Mouse (Mus musculus): ENCODE data around the gene Hist1h2ac.

Hist1h2ac gene

DNA sequence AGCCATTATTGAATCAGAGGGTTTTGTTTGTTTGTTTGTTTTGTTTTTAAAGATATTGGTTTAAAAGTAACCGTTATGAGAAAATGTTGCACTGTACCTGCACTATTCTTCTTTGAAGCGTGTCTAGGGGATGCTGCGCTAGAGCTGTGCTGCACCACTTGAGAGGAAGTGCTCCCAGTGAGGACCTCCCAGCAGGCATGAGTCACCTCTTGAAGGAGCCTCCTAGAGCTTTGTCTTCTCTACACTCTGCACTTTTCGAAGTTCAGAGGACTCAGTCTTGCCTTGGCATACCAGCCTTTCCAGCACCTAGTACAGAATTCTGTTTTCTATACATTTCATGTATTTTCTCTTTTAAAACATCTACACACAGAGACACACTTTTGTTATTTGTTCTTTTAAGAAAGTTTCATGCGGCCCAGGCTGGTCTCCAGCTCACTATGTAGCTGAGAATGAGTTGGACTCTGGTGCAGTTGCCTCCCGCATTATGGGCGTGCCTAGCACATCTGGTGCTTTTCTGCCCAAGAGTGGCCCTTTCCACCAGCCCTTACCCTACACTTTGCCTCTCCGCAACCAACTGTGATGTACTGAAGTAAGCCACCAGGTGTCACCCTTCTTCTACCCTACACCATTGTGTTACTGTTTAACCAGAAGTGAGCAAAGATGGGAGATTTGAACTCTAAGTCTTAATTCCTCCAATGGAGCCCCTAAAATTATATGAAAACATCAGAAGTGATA is 17.2 kb upstream of the Hist1h2ac start:
- peak; percentile 79 to 81 for DNase-seq (ENCODE audit: low spot score in 2 of 2)

- peak in 1 of 2 experiments; percentile 52 for DNase-seq (ENCODE audit: low spot score in 2 of 2)
These were observed 16.0 kb upstream of the Hist1h2ac start for GRCm38 (mm10) chr13:23699767-23700166.

GRCm38 (mm10) chr13:23698996-23699395 is 15.2 kb upstream of the Hist1h2ac start:
- DNase-seq (ENCODE audit: low spot score in 2 of 2) = peak in 1 of 2 experiments; percentile 28

- peak; percentile 99 to 100 for DNase-seq (ENCODE audit: low spot score in 2 of 2)
These were observed 14.5 kb upstream of the Hist1h2ac start, which contains the start of gene Hist1h4c for GRCm38 (mm10) chr13:23698300-23698693. Hist1h4c (minus strand) TSS chr13:23698454.

DNA sequence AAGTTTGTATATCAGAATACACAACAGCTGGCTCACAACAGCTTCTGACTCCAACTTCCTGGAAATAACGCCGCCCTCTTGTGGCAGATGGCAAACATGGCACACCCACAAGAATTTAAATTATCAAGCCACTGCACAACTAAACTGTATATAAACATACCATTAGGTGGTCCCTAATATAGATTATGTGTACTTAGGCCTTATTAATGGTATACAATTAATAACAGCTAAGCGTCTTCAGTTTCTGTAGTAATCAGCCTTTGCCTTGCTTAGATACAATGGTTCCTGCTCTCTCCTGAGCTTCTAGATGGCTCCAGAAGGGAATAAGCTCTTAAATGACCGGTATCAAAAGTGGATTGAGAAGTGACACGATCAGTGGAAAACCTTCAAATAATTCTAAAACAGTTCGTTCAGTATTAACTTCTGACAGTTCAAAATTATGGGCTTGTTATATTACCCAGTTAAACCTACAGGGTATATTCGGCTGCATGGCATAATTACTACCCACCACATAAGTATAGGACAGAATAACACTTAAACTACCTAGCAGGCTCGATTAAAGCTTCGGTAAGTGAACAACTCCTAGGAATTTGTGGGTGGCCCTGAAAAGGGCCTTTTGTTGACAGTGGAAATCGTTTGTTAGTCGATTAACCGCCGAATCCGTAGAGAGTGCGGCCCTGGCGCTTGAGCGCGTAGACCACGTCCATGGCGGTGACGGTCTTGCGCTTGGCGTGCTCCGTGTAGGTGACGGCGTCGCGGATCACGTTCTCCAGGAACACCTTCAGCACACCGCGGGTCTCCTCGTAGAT is 13.9 kb upstream of the Hist1h2ac start:
- peak; percentile 78 to 88 for DNase-seq (ENCODE audit: low spot score in 2 of 2)

GRCm38 (mm10) chr13:23696061-23696474 is 12.3 kb upstream of the Hist1h2ac start:
- DNase-seq (ENCODE audit: low spot score in 2 of 2) = peak; percentile 48 to 72

DNA sequence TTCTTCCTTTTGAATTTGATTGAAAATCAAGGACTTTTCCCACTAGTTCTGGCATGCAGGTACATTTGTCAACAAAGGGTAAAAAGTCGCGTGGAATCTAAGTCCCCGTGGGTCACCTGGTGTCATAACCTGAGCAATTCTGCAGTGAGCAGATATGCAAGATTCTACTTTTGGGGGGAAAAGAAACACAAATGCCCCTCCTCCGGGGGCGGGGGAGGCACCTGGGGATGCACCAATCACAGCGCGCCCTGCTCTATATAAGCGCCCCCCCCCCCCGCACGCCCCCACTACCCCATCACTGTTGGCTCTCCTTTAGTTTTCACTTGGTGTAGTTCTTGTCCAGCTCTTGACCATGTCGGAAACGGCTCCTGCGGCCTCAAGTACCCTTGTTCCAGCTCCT is 11.8 kb upstream of the Hist1h2ac start, which contains the start of gene Hist1h1t:
Gene Hist1h1t, plus strand, starts transcription at position 301 of the 400 bp plus-strand sequence.
- DNase-seq (ENCODE audit: low spot score in 2 of 2) = no peak

DNA sequence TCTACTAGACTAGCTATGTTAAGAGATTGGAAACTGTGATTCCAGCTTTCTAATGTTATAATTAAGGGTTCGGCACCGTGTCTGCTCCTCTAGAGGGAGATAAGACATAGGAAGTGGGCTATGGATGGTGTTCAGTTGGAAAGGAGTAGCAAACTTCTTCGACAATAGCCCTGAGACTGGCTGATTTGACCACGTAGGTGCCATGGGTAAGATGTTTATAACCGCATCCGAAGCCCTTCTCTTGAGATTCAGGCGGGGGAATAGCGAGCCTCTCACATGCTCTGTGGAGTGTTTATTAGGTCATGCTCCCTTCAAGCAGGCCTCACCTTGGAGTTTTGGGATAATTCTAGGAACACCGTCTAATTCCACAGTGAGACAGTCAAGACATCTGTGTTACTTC is 11.2 kb upstream of the Hist1h2ac start:
- peak in 1 of 2 experiments; percentile 53 for DNase-seq (ENCODE audit: low spot score in 2 of 2)

GRCm38 (mm10) chr13:23693856-23694440 is 10.2 kb upstream of the Hist1h2ac start:
- peak in 1 of 2 experiments; percentile 34 for DNase-seq (ENCODE audit: low spot score in 2 of 2)

DNA sequence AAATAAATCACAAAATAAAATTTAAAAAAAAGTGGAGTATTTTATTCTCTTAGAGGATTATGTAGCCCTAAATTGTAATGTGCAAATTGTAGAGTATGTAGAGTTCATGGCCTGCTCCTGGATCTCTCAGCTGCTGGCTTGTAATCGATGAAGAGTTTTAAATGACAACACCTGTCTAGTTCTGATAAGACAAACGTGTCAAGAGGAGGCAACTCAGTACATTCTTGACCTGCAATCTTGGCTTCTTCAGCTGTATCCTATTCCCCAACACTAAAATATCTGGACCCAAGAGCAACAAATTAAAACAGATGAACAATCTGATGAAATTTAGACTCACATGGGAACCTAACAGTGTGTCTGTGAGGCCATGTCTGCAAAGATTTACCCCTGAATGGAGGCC is 5.7 kb upstream of the Hist1h2ac start:
- DNase-seq (ENCODE audit: low spot score in 2 of 2) = no peak

DNA sequence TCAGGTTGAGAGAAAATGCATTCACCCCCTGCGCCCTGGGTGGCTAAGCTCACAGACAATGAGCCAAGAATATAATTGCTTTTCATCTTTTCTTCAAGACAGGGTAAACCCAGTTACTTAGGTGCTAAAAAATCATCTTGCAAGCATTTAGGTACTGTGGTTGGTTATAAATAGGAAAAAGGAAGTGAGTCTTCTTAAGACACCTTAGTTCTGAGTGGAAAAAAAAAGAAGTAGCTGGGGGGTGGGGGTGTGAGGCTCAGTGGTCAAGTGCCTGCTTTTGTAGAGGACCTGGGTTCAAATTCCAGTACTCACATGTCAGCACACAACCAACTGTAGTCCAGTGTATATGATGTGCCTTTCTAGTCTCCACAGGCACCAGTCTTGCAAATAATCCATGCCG is 5.2 kb upstream of the Hist1h2ac start:
- peak in 1 of 2 experiments; percentile 23 for DNase-seq (ENCODE audit: low spot score in 2 of 2)

- peak in 1 of 2 experiments; percentile 41 for DNase-seq (ENCODE audit: low spot score in 2 of 2)
These were observed 4.2 kb upstream of the Hist1h2ac start for GRCm38 (mm10) chr13:23687907-23688306.

DNA sequence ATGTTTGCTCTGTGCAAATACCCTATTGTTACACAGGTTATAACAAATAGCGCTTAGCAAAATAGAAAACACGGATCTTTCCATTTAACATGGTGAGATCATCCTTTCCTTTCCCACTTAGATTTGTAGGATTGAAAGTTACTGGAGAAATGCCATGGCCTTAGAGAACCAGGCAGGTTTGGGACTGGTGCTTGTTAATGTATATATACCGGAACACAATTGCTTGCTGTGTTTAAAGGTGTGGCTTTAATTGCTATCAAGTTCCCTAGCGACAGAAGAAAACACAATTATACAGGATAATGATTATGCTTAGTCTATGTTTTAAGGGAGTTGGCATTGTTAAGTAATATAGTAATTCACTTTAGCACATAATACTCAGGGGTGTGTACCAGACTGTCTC is 3.4 kb upstream of the Hist1h2ac start:
- DNase-seq (ENCODE audit: low spot score in 2 of 2) = peak in 1 of 2 experiments; percentile 2

DNA sequence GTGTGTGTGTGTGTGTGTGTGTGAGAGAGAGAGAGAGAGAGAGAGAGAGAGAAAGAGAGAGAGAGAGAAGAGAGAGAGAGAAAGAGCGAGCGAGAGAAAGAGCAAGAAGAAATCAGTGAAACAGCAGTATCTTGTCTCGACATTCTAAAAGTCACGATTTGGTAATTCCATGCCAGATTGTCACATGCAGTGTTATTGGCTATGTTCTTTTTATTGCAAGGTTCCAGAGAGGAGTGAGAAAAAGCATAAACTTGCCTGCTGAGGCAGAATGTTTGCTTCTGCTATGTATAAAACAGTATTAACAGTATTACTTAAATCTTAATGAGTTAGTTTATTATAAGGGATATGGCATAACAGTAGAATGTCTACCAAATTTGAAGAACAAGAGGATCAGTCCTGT is 2.2 kb upstream of the Hist1h2ac start:
- no peak for DNase-seq (ENCODE audit: low spot score in 2 of 2)

GRCm38 (mm10) chr13:23685121-23685861 is 1.5 kb upstream of the Hist1h2ac start:
- DNase-seq (ENCODE audit: low spot score in 2 of 2) = peak in 1 of 2 experiments; percentile 61

DNA sequence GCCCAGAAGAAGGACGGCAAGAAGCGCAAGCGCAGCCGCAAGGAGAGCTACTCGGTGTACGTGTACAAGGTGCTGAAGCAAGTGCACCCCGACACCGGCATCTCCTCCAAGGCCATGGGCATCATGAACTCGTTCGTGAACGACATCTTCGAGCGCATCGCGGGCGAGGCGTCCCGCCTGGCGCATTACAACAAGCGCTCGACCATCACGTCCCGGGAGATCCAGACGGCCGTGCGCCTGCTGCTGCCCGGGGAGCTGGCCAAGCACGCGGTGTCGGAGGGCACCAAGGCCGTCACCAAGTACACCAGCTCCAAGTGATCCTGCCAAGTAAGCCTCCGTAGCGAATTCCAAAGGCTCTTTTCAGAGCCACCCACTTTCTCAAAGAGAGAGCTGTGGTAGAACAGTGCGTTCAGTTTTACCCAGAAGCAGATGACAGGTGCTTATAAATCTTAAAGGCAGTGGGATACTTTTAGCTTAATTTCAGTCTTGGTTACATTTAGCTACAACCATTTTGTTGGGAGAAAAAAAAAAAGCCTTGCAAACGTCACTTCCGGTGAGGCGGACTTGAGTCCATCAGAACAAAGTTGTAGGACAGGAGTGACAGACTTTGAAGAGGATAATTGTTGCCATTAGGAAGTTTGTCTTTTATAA is 672 bp upstream of the Hist1h2ac start:
- DNase-seq (ENCODE audit: low spot score in 2 of 2) = peak; percentile 52 to 73

DNA sequence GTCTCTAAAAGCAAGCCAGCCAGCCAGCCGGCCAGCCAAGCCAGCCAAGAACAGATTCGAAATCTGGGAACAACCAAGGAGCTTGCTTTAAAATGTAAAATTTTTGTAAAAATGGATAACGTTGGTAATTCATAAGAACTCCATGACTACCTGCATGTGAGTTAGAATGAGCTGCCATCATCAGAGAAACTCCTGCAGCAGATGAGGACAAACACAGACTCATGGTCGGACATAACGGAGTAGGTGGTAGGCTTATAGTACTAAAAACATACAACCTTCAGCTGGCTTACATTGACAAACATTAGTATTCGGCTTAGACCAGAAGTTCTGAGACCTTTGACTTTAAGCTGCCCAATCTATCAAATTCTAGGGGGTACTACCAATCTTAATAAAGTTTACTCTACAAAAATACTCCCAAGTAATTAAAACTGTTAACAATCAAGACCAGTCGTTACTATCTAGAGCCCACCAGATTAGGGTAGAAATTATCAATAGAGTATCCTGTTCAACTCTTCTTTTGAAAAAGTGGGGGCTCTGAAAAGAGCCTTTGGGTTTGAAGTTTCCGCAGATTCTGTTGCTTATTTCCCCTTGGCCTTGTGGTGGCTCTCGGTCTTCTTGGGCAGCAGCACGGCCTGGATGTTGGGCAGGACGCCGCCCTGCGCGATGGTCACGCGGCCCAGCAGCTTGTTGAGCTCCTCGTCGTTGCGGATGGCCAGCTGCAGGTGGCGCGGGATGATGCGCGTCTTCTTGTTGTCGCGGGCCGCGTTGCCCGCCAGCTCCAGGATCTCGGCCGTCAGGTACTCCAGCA is 597 bp downstream of the Hist1h2ac start:
- DNase-seq (ENCODE audit: low spot score in 2 of 2) = peak in 1 of 2 experiments; percentile 60

GRCm38 (mm10) chr13:23682623-23682946 is 1.2 kb downstream of the Hist1h2ac start:
- DNase-seq (ENCODE audit: low spot score in 2 of 2) = peak in 1 of 2 experiments; percentile 66

GRCm38 (mm10) chr13:23681990-23682582 is 1.7 kb downstream of the Hist1h2ac start:
- DNase-seq (ENCODE audit: low spot score in 2 of 2) = peak in 1 of 2 experiments; percentile 59

DNA sequence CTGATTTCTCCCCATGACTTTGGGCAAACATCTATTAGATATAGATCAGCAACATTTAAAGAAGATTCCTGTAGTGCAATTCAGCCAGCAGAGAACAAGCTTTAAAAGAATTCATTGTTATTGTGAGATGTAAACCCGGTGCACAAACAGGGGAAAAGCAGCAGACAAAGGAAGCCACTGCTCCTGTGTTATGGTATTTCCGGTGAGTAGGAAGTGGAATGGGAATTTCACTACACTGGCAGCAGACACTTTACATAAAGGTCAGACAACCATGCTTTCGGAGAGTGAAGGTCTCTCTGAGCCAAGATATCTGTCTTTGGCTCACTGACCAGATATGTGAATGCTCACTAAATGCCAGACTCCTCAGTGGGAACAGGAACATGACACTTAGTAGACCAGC is 21.2 kb downstream of the Hist1h2ac start:
- DNase-seq (ENCODE audit: low spot score in 2 of 2) = no peak

Measured in spleen, postnatal 4 days (tissue).